ENCODE assay signal across 8 mouse cellular contexts in genomic region chr4:116650924-116651796, GRCm38 (mm10). TPM values are rescaled to one million over a fixed set of nuclear protein-coding genes. Genes with fewer than 3 reads are reported as not detected.
A peak's percentile ranks its signal among the peaks of the same experiment; 100 is the strongest.
DNase-seq lines count a peak whose midpoint lies in the region; ATAC-seq lines count a peak whose summit lies in the region.

Gene Akr1a1, minus strand, starts transcription at chr4:116651680.

- DNase-seq in CD4-positive helper T cell, adult 2 months (ENCODE audit: low read depth, low spot score), result peak; percentile 84
- DNase-seq in brain, embryonic 18.5 days (ENCODE audit: low read depth, low spot score), result peak; percentile 90
- peak; percentile 96 for DNase-seq in kidney, postnatal 10 days
- DNase-seq in natural killer cell, adult 2 months (ENCODE audit: low spot score in 2 of 2), result peak; percentile 85 to 88

- peak within 1 kb of the TSS; percentile 93 for H3K27ac ChIP-seq in heart, embryonic 13.5 days (replicated peaks)
- peak within 1 kb of the TSS; percentile 79 for H3K27ac ChIP-seq in liver, embryonic 12.5 days
- H3K27ac ChIP-seq in stomach, embryonic 15.5 days, result peak within 1 kb of the TSS; percentile 96

- H3K4me3 ChIP-seq in heart, embryonic 13.5 days, result peak within 1 kb of the TSS; percentile 80
- H3K4me3 ChIP-seq in liver, embryonic 12.5 days, result peak within 1 kb of the TSS; percentile 75
- H3K4me3 ChIP-seq in stomach, embryonic 15.5 days (replicated peaks), result peak within 1 kb of the TSS; percentile 88

- peak within 1 kb of the TSS; percentile 91 for H3K9ac ChIP-seq in heart, embryonic 13.5 days
- H3K9ac ChIP-seq in liver, embryonic 12.5 days, result peak within 1 kb of the TSS; percentile 77
- H3K9ac ChIP-seq in stomach, embryonic 15.5 days, result peak within 1 kb of the TSS; percentile 85

- under 1% methylated on average over 39 of the region's 39 CpGs for WGBS in heart, embryonic 13.5 days
- under 1% methylated on average over 39 of the region's 39 CpGs for WGBS in liver, embryonic 12.5 days (ENCODE audit: insufficient replicate concordance)
- WGBS in stomach, embryonic 15.5 days, result under 1% methylated on average over 39 of the region's 39 CpGs

- H3K4me2 ChIP-seq in heart, embryonic 13.5 days, result peak within 1 kb of the TSS; percentile 90
- peak within 1 kb of the TSS; percentile 67 for H3K4me2 ChIP-seq in liver, embryonic 12.5 days
- peak within 1 kb of the TSS; percentile 74 for H3K4me2 ChIP-seq in stomach, embryonic 15.5 days

- ATAC-seq in erythroid progenitor cell, adult 5-6 weeks (replicated peaks; ENCODE audit: low FRiP score, poor library complexity, severe bottlenecking), result peak; percentile 93
- peak; percentile 88 for ATAC-seq in heart, embryonic 13.5 days (ENCODE audit: extremely low read depth, insufficient number of reproducible peaks, low FRiP score, low TSS enrichment)
- ATAC-seq in liver, embryonic 12.5 days, result peak; percentile 95
- ATAC-seq in stomach, embryonic 15.5 days (ENCODE audit: insufficient read depth, low FRiP score, low read depth), result peak; percentile 99

- no peaks in the 10 kb centered on the region for H3K27me3 ChIP-seq in heart, embryonic 13.5 days (replicated peaks)
- H3K27me3 ChIP-seq in liver, embryonic 12.5 days (replicated peaks), result no peaks in the 10 kb centered on the region
- H3K27me3 ChIP-seq in stomach, embryonic 15.5 days (replicated peaks), result no peaks in the 10 kb centered on the region

- peaks cover 49% of the 10 kb centered on the region for H3K4me1 ChIP-seq in heart, embryonic 13.5 days
- H3K4me1 ChIP-seq in liver, embryonic 12.5 days, result peaks cover 60% of the 10 kb centered on the region
- H3K4me1 ChIP-seq in stomach, embryonic 15.5 days, result peaks cover 13% of the 10 kb centered on the region

- H3K36me3 ChIP-seq in heart, embryonic 13.5 days, result peaks cover 32% of the 10 kb centered on the region
- H3K36me3 ChIP-seq in liver, embryonic 12.5 days, result peaks cover 33% of the 10 kb centered on the region
- H3K36me3 ChIP-seq in stomach, embryonic 15.5 days, result no peaks in the 10 kb centered on the region

- no peaks in the 10 kb centered on the region for H3K9me3 ChIP-seq in heart, embryonic 13.5 days
- H3K9me3 ChIP-seq in liver, embryonic 12.5 days (replicated peaks), result no peaks in the 10 kb centered on the region
- no peaks in the 10 kb centered on the region for H3K9me3 ChIP-seq in stomach, embryonic 15.5 days

RNA-seq across cellular contexts. Expression of gene Akr1a1, which starts in this region (rescaled TPM):
- 130 and 134 TPM in 2 replicates for total RNA-seq in erythroid progenitor cell, adult 5-6 weeks (2015; ENCODE audit: low replicate concordance)
- 99.1 and 124 TPM in 2 replicates for total RNA-seq in erythroid progenitor cell, adult 5-6 weeks (2017; ENCODE audit: low replicate concordance)
- polyA plus RNA-seq in heart, embryonic 13.5 days (2015; fragmentation: Nextera tagmentation; extraction: Ambion mirVana), result 580 and 636 TPM in 2 replicates
- polyA plus RNA-seq in liver, embryonic 12.5 days (2016; fragmentation: Nextera tagmentation; extraction: Ambion mirVana), result 281 and 287 TPM in 2 replicates
- 731 and 767 TPM in 2 replicates for polyA plus RNA-seq in stomach, embryonic 15.5 days (2015; fragmentation: Nextera tagmentation; extraction: Ambion mirVana)

Comparison
In these comparisons a context has a peak if more than half of its experiments do, and no peak if none do; other contexts are left out.
1. Peak in every context shown above with its lines: DNase-seq, ATAC-seq, H3K4me3 ChIP-seq and H3K27ac ChIP-seq.